Mouse (Mus musculus): ENCODE measurements at regions not wholly inside any gene's neighbourhood (a gene's known extent, or its start where the extent isn't known, plus 50 kb on each side); places are given as distances from the start of the nearest gene placed in this dataset.

- TF ChIP-seq CTCF (IDR thresholded peaks at IDR 0.05), result no peak
- TF ChIP-seq EP300 (IDR thresholded peaks at IDR 0.05; ENCODE audit: insufficient read depth, low read depth, low read length), result no peak
These were observed 741.9 kb upstream of the Adgrl4 start for GRCm38 (mm10) chr3:150695751-150696150.
